17 mouse cellular contexts compared by ENCODE assay signal in the genomic region with DNA sequence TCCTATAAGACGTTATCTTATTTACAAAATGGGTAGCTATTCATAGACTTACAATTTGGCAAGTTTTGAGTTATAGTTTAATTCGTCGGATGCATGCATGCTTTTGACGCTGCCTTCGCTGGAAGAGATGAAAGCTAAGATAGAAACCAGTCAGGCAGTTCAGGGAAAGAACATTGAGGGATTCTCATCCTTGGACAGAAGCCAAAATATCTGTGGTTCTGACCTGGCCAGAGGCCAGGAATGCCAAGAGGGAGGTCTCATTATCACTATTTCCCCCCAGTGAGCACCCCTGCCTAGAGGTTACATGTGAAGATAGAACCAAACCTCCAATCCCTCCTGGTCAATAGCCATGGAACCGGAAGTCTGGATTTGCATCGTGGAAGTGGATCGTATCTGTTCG.
DNase-seq lines count a peak whose midpoint lies in the region; ATAC-seq and TF ChIP-seq lines count a peak whose summit lies in the region.
"Had no signal": no experiment of that assay in that cellular context is flagged by ENCODE, and none has a peak within 500 bp of the region (broad histone marks: within the 10 kb centered on the region; RNA-seq: fewer than 3 reads in every experiment).

No protein-coding gene starts in this region.

- H3K27me3 ChIP-seq in heart, embryonic 12.5 days (replicated peaks): no peaks in the 10 kb centered on the region
- H3K27me3 ChIP-seq in heart, embryonic 16.5 days (ENCODE audit: control insufficient read depth, insufficient read depth, low read length): no peaks in the 10 kb centered on the region
- no peaks in the 10 kb centered on the region for H3K27me3 ChIP-seq in lung, embryonic 14.5 days (ENCODE audit: insufficient read depth, low read length)
- H3K27me3 ChIP-seq in lung, postnatal 0 days (replicated peaks; ENCODE audit: insufficient read depth, low read length): no peaks in the 10 kb centered on the region
- H3K27me3 ChIP-seq: CH12.LX; hindbrain, embryonic 13.5 days had no signal

- H3K4me1 ChIP-seq in heart, embryonic 12.5 days (replicated peaks): peaks cover 36% of the 10 kb centered on the region
- peaks cover 26% of the 10 kb centered on the region for H3K4me1 ChIP-seq in heart, embryonic 16.5 days (ENCODE audit: control insufficient read depth, insufficient read depth, low read length)
- peaks cover 20% of the 10 kb centered on the region for H3K4me1 ChIP-seq in lung, embryonic 14.5 days (ENCODE audit: insufficient read depth)
- no peaks in the 10 kb centered on the region; the same call in 1 of the 2 replicates for H3K4me1 ChIP-seq in lung, postnatal 0 days (ENCODE audit: insufficient read depth, low read depth, low read length)

- H3K9me3 ChIP-seq in heart, embryonic 12.5 days (replicated peaks): no peaks in the 10 kb centered on the region
- H3K9me3 ChIP-seq in heart, embryonic 16.5 days (replicated peaks; ENCODE audit: control insufficient read depth, low read length): no peaks in the 10 kb centered on the region
- no peaks in the 10 kb centered on the region for H3K9me3 ChIP-seq in lung, embryonic 14.5 days (ENCODE audit: low read depth, low read length)
- no peaks in the 10 kb centered on the region for H3K9me3 ChIP-seq in lung, postnatal 0 days (ENCODE audit: low read length)
- H3K9me3 ChIP-seq: embryonic facial prominence, embryonic 10.5 days; forebrain, embryonic 13.5 days; hindbrain, embryonic 13.5 days had no signal

- TF ChIP-seq EP300 in lung, postnatal 0 days (IDR thresholded peaks at IDR 0.05): no peak

- no peaks in the 10 kb centered on the region for H3K36me3 ChIP-seq in heart, embryonic 12.5 days
- H3K36me3 ChIP-seq in heart, embryonic 16.5 days (ENCODE audit: control insufficient read depth, insufficient read depth): no peaks in the 10 kb centered on the region
- H3K36me3 ChIP-seq in lung, embryonic 14.5 days (ENCODE audit: insufficient read depth): no peaks in the 10 kb centered on the region
- H3K36me3 ChIP-seq in lung, postnatal 0 days (ENCODE audit: insufficient read depth, low read length): no peaks in the 10 kb centered on the region
- H3K36me3 ChIP-seq: embryonic facial prominence, embryonic 10.5 days; hindbrain, embryonic 13.5 days had no signal

- H3K4me2 ChIP-seq in heart, embryonic 12.5 days: no peak overlapping the region
- H3K4me2 ChIP-seq in heart, embryonic 16.5 days (ENCODE audit: low read depth, low read length): no peak overlapping the region
- H3K4me2 ChIP-seq in lung, embryonic 14.5 days: no peak overlapping the region
- no peak overlapping the region for H3K4me2 ChIP-seq in lung, postnatal 0 days (replicated peaks; ENCODE audit: low read depth, low read length)
- H3K4me2 ChIP-seq: forebrain, embryonic 13.5 days; hindbrain, embryonic 13.5 days had no signal

- peak overlapping the region; percentile 53; the same call in 1 of the 2 replicates for H3K27ac ChIP-seq in heart, embryonic 12.5 days (ENCODE audit: poor library complexity, severe bottlenecking)
- H3K27ac ChIP-seq in heart, embryonic 16.5 days (ENCODE audit: low read length): peak overlapping the region; percentile 51; the same call in 1 of the 2 replicates
- H3K27ac ChIP-seq in lung, embryonic 14.5 days (ENCODE audit: low read depth): no peak overlapping the region
- H3K27ac ChIP-seq in lung, postnatal 0 days (ENCODE audit: low read length): no peak overlapping the region
- H3K27ac ChIP-seq: embryonic facial prominence, embryonic 10.5 days; forebrain, embryonic 13.5 days; hindbrain, embryonic 13.5 days; hindbrain, postnatal 0 days had no signal

- ATAC-seq in heart, embryonic 12.5 days (ENCODE audit: insufficient number of reproducible peaks, low FRiP score): no peak
- no peak for ATAC-seq in heart, embryonic 16.5 days (replicated peaks; ENCODE audit: extremely low read depth, insufficient read depth, low FRiP score)
- no peak for ATAC-seq in lung, embryonic 14.5 days (ENCODE audit: insufficient read depth)
- ATAC-seq in lung, postnatal 0 days: no peak
- ATAC-seq: forebrain, embryonic 13.5 days; forebrain, postnatal 0 days; hindbrain, postnatal 0 days had no signal

- DNase-seq in heart, adult 11 months: no peak
- DNase-seq in heart, postnatal 10 days: no peak
- DNase-seq in lung, embryonic 14.5 days: peak; percentile 32
- no peak for DNase-seq in lung, postnatal 0 days (ENCODE audit: low spot score)
- DNase-seq: adrenal gland, adult 8-10 months; adrenal gland, postnatal 36 days; cerebellum, postnatal 10 days; forebrain, postnatal 0 days; gastrocnemius, postnatal 14 days; kidney, adult 11 months had no signal

- 64% methylated on average over 9 of the region's 9 CpGs for WGBS in heart, embryonic 12.5 days
- 47% methylated on average over 9 of the region's 9 CpGs for WGBS in heart, embryonic 16.5 days
- 65% methylated on average over 9 of the region's 9 CpGs for WGBS in lung, embryonic 14.5 days
- 77% methylated on average over 9 of the region's 9 CpGs for WGBS in lung, postnatal 0 days

- no peak for TF ChIP-seq CTCF in lung, embryonic 14.5 days (IDR thresholded peaks at IDR 0.05; ENCODE audit: low read depth)
- no peak for TF ChIP-seq CTCF in lung, postnatal 0 days (IDR thresholded peaks at IDR 0.05)

- no peak overlapping the region for H3K9ac ChIP-seq in heart, embryonic 12.5 days
- H3K9ac ChIP-seq in heart, embryonic 16.5 days (ENCODE audit: low read length): no peak overlapping the region
- H3K9ac ChIP-seq in lung, embryonic 14.5 days: no peak overlapping the region
- H3K9ac ChIP-seq in lung, postnatal 0 days (replicated peaks; ENCODE audit: low read depth): no peak overlapping the region
- H3K9ac ChIP-seq: forebrain, embryonic 13.5 days; forebrain, postnatal 0 days; hindbrain, embryonic 13.5 days had no signal

- H3K4me3 ChIP-seq in heart, embryonic 12.5 days: no peak overlapping the region
- no peak overlapping the region for H3K4me3 ChIP-seq in heart, embryonic 16.5 days (ENCODE audit: low read length)
- H3K4me3 ChIP-seq in lung, embryonic 14.5 days (ENCODE audit: low read depth, low read length): no peak overlapping the region
- no peak overlapping the region for H3K4me3 ChIP-seq in lung, postnatal 0 days (ENCODE audit: low read depth, low read length)
- H3K4me3 ChIP-seq: embryonic facial prominence, embryonic 10.5 days; forebrain, embryonic 13.5 days; hindbrain, embryonic 13.5 days had no signal

- intact Hi-C loops in heart, postnatal 10 days (cut with DNase I): no loop called here

Comparison
In these comparisons a context has a peak if more than half of its experiments do, and no peak if none do; other contexts are left out.
1. H3K27ac ChIP-seq: peak in heart, embryonic 12.5 days (single experiment) and heart, embryonic 16.5 days (single experiment); none in lung, embryonic 14.5 days (single experiment) and lung, postnatal 0 days (single experiment).